Mouse (Mus musculus) olfactory bulb, adult 2 months (tissue): ENCODE measurements around the gene Tbx6.

Experiments used
- CTCF ChIP-seq: fragments of 200-500 bp; IDR thresholded peaks from 2 replicates; pipeline ENCODE4 v1.5.1; 2012; ENCODE audit warnings: low read depth, mild to moderate bottlenecking, low read length, moderate library complexity; ENCODE audit not compliant: insufficient read depth
- POLR2A ChIP-seq: fragments of 200-500 bp; IDR thresholded peaks from 2 replicates; pipeline ENCODE4 v1.6.1; 2012; ENCODE audit warnings: mild to moderate bottlenecking, low read depth, low read length, moderate library complexity; ENCODE audit not compliant: insufficient read depth

DNA sequence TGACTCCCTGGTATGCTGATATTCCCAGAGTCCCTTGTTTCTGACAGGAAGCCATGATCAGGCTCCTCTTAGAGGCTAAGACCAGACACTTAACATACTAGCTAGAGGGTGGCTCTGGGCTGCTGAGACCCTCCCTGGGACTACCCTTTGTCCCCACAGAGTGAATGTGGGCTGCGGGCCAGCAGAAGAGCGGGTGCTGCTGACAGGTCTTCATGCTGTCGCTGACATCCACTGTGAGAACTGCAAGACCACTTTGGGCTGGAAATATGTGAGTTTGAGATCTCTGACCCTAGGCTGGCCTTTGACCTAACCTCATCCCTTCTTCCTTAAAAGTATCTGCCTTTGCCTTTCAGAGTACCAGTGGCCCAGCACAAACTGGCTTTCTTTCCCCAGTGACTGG is 3.1 kb upstream of the Tbx6 start:
- TF ChIP-seq POLR2A (no peak), CTCF (no peak)
